Mouse (Mus musculus): Measurements from ENCODE around the gene Gramd4.

DNA sequence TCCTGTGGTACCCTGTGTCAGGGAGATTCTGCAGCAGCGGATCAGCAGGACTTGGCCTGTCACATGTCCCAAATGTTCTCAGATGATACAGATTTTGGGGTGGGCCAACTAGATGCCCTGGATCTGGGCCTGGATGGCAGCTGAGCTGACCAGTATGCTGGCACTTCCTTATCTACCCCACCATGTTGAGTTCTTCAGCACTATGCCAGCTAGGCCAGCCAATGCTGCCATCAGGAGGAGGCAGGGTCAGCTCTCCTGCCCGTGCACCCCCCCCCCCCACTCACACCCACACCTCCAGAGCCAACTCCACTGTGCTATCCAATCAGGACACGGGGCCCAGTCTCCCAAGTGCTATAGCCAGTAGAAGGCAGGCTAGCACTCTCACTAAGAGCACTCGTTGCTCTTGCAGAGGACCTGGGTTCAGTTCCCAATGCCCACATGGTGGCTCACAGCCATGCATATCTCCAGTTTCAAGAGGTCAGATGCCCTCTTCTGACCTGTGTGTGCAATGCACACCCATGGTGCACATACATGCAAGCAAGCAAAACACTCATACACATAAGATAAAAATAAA lies 7.2 kb upstream of the Gramd4 start:
- TF ChIP-seq CTCF (IDR thresholded peaks at IDR 0.05; ENCODE audit: control insufficient read depth, insufficient read depth, insufficient read length) (no peak), MYOG (IDR thresholded peaks at IDR 0.05; ENCODE audit: control insufficient read depth, extremely low read depth, insufficient read length) (no peak), MAX (IDR thresholded peaks at IDR 0.05) (no peak)
